Mouse (Mus musculus) hindbrain, embryonic 12.5 days (tissue): ENCODE results near the gene Sema4d. TPM values are rescaled to one million over a fixed set of nuclear protein-coding genes. Genes with fewer than 3 reads are reported as not detected.
A peak's percentile ranks its signal among the peaks of the same experiment; 100 is the strongest.

Experiments
- ATAC-seq: fragments of 200-750 bp; cut with Nextera tagmentation; 2 replicates; pipeline ENCODE4 v1.8.0; 2017; ENCODE audit warnings: moderate TSS enrichment; ENCODE audit not compliant: low FRiP score
- H3K27ac ChIP-seq: fragments of 300-500 bp; sonication (generic); 2 replicates; pipeline ENCODE4 v1.5.1; 2016; ENCODE audit warnings: mild to moderate bottlenecking
- H3K27me3 ChIP-seq: fragments of 300-500 bp; sonication (generic); 2 replicates; pipeline ENCODE4 v1.6.1; 2016; ENCODE audit warnings: mild to moderate bottlenecking
- H3K36me3 ChIP-seq: fragments of 300-500 bp; sonication (generic); 2 replicates; pipeline ENCODE4 v1.6.1; 2016; ENCODE audit warnings: mild to moderate bottlenecking
- H3K4me1 ChIP-seq: fragments of 300-500 bp; sonication (generic); 2 replicates; pipeline ENCODE4 v1.6.1; 2016
- H3K4me2 ChIP-seq: fragments of 300-500 bp; sonication (generic); replicated peaks from 2 replicates; pipeline ENCODE4 v1.6.1; 2016; ENCODE audit warnings: mild to moderate bottlenecking
- H3K4me3 ChIP-seq: fragments of 300-500 bp; sonication (generic); 2 replicates; pipeline ENCODE4 v1.5.1; 2016; ENCODE audit warnings: mild to moderate bottlenecking
- H3K9ac ChIP-seq: fragments of 300-500 bp; sonication (generic); 2 replicates; pipeline ENCODE4 v1.6.1; 2016; ENCODE audit warnings: mild to moderate bottlenecking, moderate library complexity
- H3K9me3 ChIP-seq: fragments of 300-500 bp; sonication (generic); replicated peaks from 2 replicates; pipeline ENCODE4 v1.6.1; 2016; ENCODE audit warnings: mild to moderate bottlenecking
- WGBS: fragments of 180-500 bp; shearing (Covaris S2); methylation state at CpG from one replicate; pipeline ENCODE4 v1.1.7; 2016; 5-methylcytosine and 5-hydroxymethylcytosine counted together
- polyA plus RNA-seq: library from polyadenylated mRNA; unstranded; fragments of >200 nt; fragmentation: Nextera tagmentation; extraction: Ambion mirVana; gene quantifications from 2 replicates; pipeline ENCODE4 v1.2.1, GENCODE M21; 2016

The Sema4d gene
- polyA plus RNA-seq, 1 experiment from 2014 or later, result 7.7 TPM

DNA sequence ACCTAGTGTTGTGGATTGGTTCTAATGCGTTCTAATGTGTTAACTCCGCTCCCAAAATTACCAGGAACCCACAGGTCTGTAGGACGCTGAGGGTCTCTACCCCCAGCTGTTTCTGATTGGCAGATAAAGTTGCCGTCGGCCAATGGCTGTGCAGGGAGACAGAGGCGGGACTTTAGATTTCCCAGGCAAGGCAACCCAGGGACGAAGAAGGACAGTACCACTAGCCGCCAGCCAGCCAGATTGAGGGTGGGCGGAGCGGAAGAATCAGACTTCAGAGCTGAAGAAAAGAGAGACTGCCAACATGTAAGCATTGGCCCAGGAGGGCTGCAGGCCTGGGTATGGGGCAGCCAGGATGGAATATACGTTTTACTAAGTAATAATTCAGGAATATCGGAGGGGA, 14.6 kb upstream of the Sema4d start:
- H3K9me3 ChIP-seq, result no peaks in the 10 kb centered on the region
- H3K4me1 ChIP-seq, result peaks cover 20% of the 10 kb centered on the region
- H3K36me3 ChIP-seq, result no peaks in the 10 kb centered on the region
- H3K27ac ChIP-seq, result no peak overlapping the region
- H3K4me3 ChIP-seq, result no peak overlapping the region
- 29% methylated on average over 12 of the region's 12 CpGs for WGBS
- ATAC-seq, result peak; percentile 38; the same call in 1 of the 2 replicates
- no peak overlapping the region for H3K4me2 ChIP-seq
- no peak overlapping the region for H3K9ac ChIP-seq
- H3K27me3 ChIP-seq, result no peaks in the 10 kb centered on the region

DNA sequence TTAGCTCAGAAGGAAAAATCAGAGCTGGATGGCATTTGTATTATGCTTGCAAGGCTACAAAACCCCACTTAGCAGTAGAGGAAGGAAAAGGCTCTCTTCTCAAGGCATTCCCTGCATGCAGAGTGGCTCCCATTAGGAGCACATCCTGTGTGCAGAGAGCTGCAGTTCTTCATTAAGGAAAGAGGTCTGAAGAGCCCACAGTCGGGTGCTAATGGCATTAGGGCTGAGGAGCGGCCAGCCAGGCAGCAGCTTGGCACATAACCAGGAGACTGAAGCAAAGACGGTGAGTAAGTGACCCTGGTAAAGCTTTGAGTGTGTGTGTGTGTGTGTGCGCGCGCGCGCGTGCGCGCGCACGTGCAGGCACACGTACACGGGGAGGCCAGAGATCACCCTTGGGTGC, 12.7 kb upstream of the Sema4d start:
- H3K36me3 ChIP-seq, result no peaks in the 10 kb centered on the region
- WGBS, result 87% methylated on average over 15 of the region's 15 CpGs
- no peaks in the 10 kb centered on the region for H3K9me3 ChIP-seq
- no peak overlapping the region for H3K4me2 ChIP-seq
- no peak for ATAC-seq
- H3K27me3 ChIP-seq, result no peaks in the 10 kb centered on the region
- H3K4me1 ChIP-seq, result peaks cover 11% of the 10 kb centered on the region
- H3K27ac ChIP-seq, result no peak overlapping the region
- H3K4me3 ChIP-seq, result no peak overlapping the region
- H3K9ac ChIP-seq, result no peak overlapping the region

DNA sequence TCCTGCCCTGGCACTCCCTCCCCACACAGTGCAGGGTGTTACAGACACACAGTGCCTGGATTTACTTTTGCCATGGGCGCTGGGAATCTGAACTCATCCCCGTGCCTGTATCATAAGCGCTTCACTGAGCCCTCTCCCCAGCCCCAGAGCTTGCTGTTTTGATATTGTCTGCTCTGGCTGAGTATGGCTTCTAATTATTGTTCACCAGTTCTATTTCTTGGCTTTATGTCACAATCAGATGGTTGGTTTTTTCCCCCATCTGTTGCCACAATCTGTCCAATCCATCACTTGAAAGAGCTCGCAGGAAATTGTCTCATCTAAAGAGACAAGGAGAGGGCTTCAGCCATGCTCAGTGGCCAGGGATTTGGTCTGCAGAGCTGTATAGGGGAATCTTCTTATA, 12.1 kb upstream of the Sema4d start:
- Histone ChIP-seq H3K4me2 (no peak overlapping the region), H3K4me1 (peaks cover 11% of the 10 kb centered on the region), H3K36me3 (no peaks in the 10 kb centered on the region), H3K27me3 (no peaks in the 10 kb centered on the region), H3K9me3 (no peaks in the 10 kb centered on the region), H3K4me3 (no peak overlapping the region), H3K27ac (no peak overlapping the region), H3K9ac (no peak overlapping the region)
- WGBS, result 62% methylated on average over 4 of the region's 4 CpGs
- ATAC-seq, result no peak

DNA sequence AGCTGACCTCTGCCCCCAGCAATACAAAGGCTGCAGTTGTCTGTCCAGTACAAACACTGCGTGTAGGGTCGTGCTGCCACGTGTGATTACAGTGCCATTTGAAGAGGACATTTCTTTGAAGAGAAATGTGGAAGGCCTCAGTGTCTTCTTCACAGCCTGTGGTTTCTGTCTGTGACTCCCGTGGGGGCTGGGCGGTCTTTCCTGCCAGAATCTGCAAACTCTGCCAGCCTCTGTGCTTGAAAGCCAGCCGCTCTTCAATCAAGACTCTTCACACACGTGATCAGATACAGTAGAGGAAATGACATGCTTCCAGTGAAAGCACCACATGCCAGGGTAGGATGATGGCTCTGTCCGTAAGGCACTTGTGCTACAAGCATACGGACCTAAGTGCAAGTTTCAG, 7.4 kb upstream of the Sema4d start:
- Histone ChIP-seq H3K27ac (no peak overlapping the region), H3K27me3 (0 out of 2 replicates have a peak, but pooled peaks cover 3% of the 10 kb centered on the region), H3K4me1 (peaks cover 6% of the 10 kb centered on the region; the same call in 1 of the 2 replicates), H3K36me3 (no peaks in the 10 kb centered on the region), H3K4me2 (no peak overlapping the region), H3K4me3 (no peak overlapping the region), H3K9ac (no peak overlapping the region), H3K9me3 (no peaks in the 10 kb centered on the region)
- 58% methylated on average over 9 of the region's 9 CpGs for WGBS
- no peak for ATAC-seq

DNA sequence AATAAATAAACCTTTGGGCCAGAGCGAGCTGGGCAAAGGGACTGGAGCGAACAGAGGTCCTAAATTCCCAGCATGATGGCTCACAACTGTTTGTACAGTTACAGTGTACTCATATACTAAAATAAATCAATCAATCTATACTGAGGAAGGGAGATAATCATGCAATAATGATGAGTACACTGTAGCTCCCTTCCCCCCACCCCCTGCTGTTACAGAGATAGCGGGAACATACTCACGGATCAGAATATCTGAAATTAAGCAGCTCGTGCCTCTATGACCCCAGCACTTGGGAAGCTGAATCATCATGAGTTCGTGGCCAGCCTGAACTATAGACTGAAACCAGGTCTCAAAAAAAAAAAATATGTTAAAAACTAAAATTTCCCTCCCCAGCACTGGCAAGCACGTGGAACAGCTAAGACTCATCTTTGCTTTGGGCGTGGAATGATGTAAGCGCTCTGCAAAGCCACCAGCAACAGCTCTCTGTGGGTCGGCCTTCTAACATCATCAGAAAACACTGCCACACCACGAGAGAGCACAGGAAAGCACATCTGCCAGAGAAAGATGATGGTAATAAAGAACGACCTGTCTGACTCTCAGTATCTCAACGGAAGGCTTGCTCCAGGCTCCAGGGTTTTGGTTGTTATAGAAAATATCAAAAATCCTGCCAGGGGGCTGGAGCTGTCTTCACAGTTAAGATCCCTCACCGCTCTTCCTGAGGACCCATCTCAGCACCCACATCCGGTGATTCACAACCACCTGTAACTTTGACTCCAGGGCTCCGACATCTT, 6.4 kb upstream of the Sema4d start:
- H3K27ac ChIP-seq, result no peak overlapping the region
- no peaks in the 10 kb centered on the region for H3K36me3 ChIP-seq
- no peak overlapping the region for H3K4me2 ChIP-seq
- 0 out of 2 replicates have a peak, but pooled peaks cover 3% of the 10 kb centered on the region for H3K27me3 ChIP-seq
- no peak overlapping the region for H3K4me3 ChIP-seq
- no peaks in the 10 kb centered on the region for H3K9me3 ChIP-seq
- H3K9ac ChIP-seq, result no peak overlapping the region
- no peaks in the 10 kb centered on the region for H3K4me1 ChIP-seq
- ATAC-seq, result no peak
- WGBS, result 87% methylated on average over 16 of the region's 16 CpGs

DNA sequence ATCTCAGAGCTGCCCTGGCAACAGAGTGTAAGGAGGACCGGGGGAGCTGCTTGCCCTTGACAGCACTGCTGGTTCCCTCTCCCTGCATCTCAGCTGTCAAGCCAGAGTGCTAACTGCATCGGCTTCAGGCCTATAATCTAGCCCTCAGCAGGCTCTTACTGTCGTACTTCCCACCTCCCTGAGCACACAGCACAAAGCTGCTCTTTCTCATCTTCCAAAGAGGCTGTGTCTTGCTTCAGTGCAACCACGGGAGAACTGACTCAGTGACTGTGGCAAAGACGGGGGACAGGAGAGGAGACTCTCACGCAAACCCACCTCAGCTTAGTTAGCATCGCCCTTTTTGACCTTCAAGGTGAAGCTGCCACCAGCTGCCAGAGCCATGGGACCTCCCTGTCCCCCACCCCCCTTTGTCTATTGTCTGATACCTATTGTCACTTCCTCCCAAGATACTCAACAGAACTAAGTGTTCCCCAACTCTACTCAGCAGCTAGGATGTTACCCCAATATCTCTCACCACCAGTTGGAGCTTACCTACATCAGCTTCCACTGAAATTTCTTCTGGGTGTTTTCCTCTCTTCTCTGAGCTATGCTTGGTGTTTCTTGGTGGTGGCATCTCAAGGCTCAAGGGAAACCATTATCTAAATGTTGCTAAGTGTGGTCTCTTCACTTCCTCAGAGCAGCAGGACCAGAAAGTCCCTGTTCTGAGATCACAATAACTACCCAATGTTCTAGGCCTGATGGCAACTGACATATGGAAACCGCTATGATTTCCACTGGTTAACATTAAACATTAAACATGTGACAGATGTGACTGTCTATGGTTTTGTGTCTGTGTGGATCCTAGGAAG, 4.6 kb upstream of the Sema4d start:
- WGBS, result 68% methylated on average over 8 of the region's 8 CpGs
- Histone ChIP-seq H3K4me2 (no peak overlapping the region), H3K4me1 (peaks cover 1% of the 10 kb centered on the region; the same call in 1 of the 2 replicates), H3K36me3 (no peaks in the 10 kb centered on the region), H3K9me3 (no peaks in the 10 kb centered on the region), H3K27ac (no peak overlapping the region), H3K9ac (no peak overlapping the region), H3K27me3 (0 out of 2 replicates have a peak, but pooled peaks cover 3% of the 10 kb centered on the region), H3K4me3 (no peak overlapping the region)
- ATAC-seq, result no peak

DNA sequence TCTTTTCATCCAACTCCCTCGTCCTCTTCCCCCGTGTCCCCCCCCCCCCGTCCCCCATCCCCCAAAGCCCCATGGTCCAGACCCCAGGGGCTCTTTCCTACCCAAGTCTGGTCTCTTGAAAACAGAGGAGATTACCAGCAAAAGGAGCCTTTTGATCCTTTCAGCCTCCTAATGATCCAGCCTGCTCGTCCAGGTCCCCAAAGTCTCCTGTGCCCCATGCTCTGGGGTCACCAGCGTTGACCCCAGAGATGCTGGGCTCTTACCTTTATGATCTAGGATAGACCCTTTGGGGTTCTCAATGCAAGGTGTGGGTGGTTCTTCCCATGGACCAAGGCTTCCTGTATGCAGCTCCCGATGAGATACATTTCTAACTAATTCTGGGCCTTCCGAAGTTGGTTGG, 401 bp upstream of the Sema4d start:
- Histone ChIP-seq H3K36me3 (no peaks in the 10 kb centered on the region), H3K9ac (peak overlapping the region; percentile 27; the same call in 1 of the 2 replicates), H3K4me3 (peak overlapping the region; percentile 89), H3K9me3 (no peaks in the 10 kb centered on the region), H3K27me3 (peaks cover 19% of the 10 kb centered on the region), H3K4me2 (peak overlapping the region; percentile 98), H3K4me1 (peaks cover 17% of the 10 kb centered on the region), H3K27ac (no peak overlapping the region)
- 43% methylated on average over 5 of the region's 7 CpGs for WGBS
- ATAC-seq, result 0 out of 2 replicates have a peak, but pooled peaks have one; percentile 4

DNA sequence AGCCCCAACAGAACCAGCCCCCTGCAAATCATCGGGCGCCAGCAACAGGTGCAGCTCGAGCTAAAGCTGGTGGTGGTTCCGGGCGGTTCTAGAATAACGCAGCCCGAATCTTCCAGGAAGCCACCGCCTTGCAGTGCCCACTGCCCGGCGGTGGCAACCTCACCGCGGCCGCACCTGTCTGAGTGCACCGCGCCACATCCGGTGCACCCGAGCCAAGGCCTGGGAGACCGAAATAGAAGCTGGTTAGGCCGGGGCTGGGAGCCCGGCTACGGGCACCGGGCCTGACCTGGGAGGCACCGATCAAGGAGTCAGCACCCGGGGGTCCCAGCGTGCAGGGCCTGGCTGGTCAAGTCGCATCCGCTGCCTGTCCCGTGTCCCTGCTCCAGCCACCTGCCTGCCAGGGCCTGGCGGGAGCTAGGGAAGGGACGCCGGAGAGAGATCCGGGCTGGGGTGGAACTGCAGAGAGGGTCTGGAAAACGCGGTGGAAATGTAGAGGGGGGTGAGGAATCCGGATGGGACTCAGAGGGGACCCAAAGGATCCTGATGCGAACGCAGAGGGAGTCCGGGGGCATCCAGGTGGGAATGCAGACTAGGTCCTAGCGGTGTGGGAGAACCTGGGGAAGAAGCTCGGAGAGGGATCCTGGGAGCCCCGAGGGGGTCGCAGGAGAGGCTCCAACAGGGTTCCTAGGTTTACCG, 670 bp downstream of the Sema4d start:
- Histone ChIP-seq H3K27me3 (peaks cover 16% of the 10 kb centered on the region), H3K36me3 (no peaks in the 10 kb centered on the region), H3K4me1 (peaks cover 17% of the 10 kb centered on the region), H3K27ac (0 out of 2 replicates have a peak overlapping the region, but pooled peaks have one; percentile 12), H3K4me2 (peak overlapping the region; percentile 98), H3K9me3 (no peaks in the 10 kb centered on the region), H3K4me3 (peak overlapping the region; percentile 89), H3K9ac (peak overlapping the region; percentile 86)
- peak; percentile 53 for ATAC-seq
- WGBS, result under 1% methylated on average over 43 of the region's 43 CpGs

DNA sequence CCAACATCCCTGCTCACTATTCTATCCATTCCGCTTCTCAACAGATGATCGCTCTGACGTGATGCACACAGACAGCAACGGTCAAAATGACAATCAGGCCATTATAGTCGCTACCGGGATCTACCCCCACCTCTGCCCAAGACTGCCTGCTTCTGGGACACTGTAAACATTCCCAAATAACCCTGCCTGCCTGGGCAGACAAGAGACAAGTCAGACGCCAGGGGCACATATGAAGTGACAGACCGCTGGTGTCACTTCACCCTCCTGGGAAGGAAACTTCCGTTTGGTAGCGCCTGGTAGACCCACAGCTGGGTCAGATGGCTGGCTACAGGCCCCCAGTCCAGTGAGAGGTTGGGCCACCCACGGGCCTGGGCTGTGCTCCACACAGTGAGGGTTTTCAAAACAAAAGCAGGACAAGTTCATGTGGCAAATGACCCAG, 1.4 kb downstream of the Sema4d start:
- Histone ChIP-seq H3K36me3 (no peaks in the 10 kb centered on the region), H3K27ac (no peak overlapping the region), H3K4me2 (peak overlapping the region; percentile 98), H3K9me3 (no peaks in the 10 kb centered on the region), H3K9ac (no peak overlapping the region; the same call in 1 of the 2 replicates), H3K4me1 (peaks cover 17% of the 10 kb centered on the region), H3K4me3 (peak overlapping the region; percentile 89), H3K27me3 (peaks cover 16% of the 10 kb centered on the region)
- ATAC-seq, result peak; percentile 7; the same call in 1 of the 2 replicates
- 36% methylated on average over 11 of the region's 11 CpGs for WGBS

DNA sequence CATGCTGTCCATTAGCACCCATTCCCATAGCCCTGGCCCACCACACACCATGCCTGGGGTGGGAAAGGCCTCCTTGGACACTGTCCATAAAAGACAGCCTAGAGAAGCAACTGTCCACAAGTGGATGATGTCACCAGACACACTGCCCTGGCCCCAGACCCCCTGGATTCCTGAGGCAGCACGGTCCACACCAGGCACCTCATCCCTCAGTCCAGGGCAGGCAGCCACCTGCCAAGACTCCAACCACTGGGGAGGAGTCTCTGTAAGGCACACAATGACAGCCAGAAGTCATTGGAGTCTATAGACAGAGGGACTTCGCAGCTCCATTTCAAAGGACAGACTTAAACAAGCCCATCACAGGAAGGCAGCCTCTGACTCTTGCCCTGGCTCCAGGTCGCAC, 1.9 kb downstream of the Sema4d start:
- Histone ChIP-seq H3K27me3 (peaks cover 16% of the 10 kb centered on the region), H3K27ac (no peak overlapping the region), H3K4me1 (peaks cover 17% of the 10 kb centered on the region), H3K9ac (no peak overlapping the region), H3K9me3 (no peaks in the 10 kb centered on the region), H3K36me3 (no peaks in the 10 kb centered on the region), H3K4me3 (no peak overlapping the region), H3K4me2 (peak overlapping the region; percentile 98)
- no peak for ATAC-seq
- WGBS, result 62% methylated on average over 3 of the region's 3 CpGs

DNA sequence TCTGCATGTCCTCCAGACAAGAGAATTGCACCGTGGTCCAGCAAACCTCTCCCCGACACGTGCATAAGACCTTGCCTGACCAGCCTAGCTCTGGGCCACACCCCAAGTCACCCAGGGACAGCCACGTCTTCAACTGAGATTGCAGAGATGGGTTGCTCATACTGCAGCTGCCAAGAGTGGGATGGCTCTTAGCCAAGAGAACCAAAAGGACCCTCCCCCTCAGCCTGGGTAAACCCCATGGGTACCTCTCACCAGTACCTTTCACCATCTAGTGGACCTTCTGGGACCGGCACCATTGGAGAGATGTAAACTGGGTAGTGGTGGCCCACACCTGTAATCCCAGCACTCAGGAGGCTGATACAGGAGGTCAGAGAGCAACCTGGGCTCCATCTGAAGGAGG, 2.8 kb downstream of the Sema4d start:
- no peaks in the 10 kb centered on the region for H3K9me3 ChIP-seq
- 76% methylated on average over 5 of the region's 5 CpGs for WGBS
- peaks cover 16% of the 10 kb centered on the region for H3K27me3 ChIP-seq
- peaks cover 17% of the 10 kb centered on the region for H3K4me1 ChIP-seq
- no peaks in the 10 kb centered on the region for H3K36me3 ChIP-seq
- no peak overlapping the region for H3K9ac ChIP-seq
- no peak overlapping the region for H3K27ac ChIP-seq
- no peak overlapping the region for H3K4me3 ChIP-seq
- no peak overlapping the region for H3K4me2 ChIP-seq
- ATAC-seq, result no peak

DNA sequence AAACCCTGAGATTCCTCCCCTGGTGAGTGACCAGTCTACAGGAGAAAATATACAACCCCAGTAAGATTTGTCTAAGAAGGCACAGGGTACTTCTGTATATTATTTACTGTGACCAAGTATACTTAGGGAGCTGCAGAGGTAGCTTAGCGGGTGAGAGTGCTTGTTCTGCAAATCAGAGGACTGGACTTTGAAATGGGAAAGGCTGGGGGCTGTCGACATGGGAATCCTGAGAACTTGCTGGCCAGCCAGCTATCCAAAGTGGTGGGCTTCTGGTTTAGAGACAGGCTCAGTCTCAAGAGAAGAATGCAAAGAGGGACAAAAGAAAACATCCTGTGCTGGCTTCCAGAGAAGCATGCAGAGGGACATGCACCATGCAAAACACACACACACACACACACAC, 5.7 kb downstream of the Sema4d start:
- H3K27ac ChIP-seq, result no peak overlapping the region
- peaks cover 15% of the 10 kb centered on the region for H3K27me3 ChIP-seq
- H3K9ac ChIP-seq, result no peak overlapping the region
- H3K9me3 ChIP-seq, result no peaks in the 10 kb centered on the region
- H3K4me1 ChIP-seq, result peaks cover 17% of the 10 kb centered on the region
- no peaks in the 10 kb centered on the region for H3K36me3 ChIP-seq
- H3K4me3 ChIP-seq, result no peak overlapping the region
- no peak for ATAC-seq
- no peak overlapping the region for H3K4me2 ChIP-seq
- WGBS, result 39% methylated on average over 2 of the region's 2 CpGs
